Mouse (Mus musculus): ENCODE measurements at regions not wholly inside any gene's neighbourhood (a gene's known extent, or its start where the extent isn't known, plus 50 kb on each side); places are given as distances from the start of the nearest gene placed in this dataset.

DNA sequence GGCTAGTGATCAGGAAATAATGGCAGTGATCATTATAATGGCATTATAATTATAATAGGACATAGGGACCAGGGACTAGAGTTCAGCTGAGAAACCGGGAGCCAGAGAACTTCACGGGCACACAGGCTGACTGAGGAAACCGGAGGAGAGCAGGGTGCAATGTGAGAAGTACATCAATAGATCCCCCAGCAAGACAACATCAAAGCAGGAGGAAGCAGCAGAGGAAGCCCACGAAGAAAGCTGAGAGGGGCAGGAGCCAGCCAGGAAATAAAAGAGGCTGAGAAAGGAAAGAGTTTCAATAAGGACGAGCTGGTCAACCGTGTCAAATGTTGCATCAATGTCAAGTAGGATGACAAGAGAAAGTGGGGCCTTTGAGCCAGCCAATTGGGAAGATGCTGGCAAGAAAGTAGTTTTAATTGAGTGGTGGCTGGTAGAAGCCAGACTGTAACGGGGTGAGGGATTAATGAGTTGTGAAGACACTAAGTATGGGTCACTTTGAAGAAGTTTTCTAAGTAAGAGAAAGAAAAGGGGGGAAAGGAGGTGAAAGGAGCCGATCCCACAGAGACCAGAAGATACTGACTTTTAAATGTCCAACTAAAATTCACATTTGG, 66.0 kb upstream of the Cited2 start:
- Histone ChIP-seq H3K27me3 (ENCODE audit: control insufficient read depth, insufficient read depth, low read length, poor library complexity, severe bottlenecking) (no peaks in the 10 kb centered on the region), H3K9ac (ENCODE audit: low read depth, poor library complexity, severe bottlenecking) (no peak overlapping the region), H3K27ac (ENCODE audit: insufficient read depth, low read length) (no peak overlapping the region), H3K36me3 (ENCODE audit: control insufficient read depth, insufficient read depth, low read length, poor library complexity, severe bottlenecking) (no peaks in the 10 kb centered on the region), H3K4me1 (ENCODE audit: control insufficient read depth, insufficient read depth, low read length) (peaks cover 3% of the 10 kb centered on the region), H3K9me3 (replicated peaks; ENCODE audit: control insufficient read depth, insufficient read depth, low read length, poor library complexity, severe bottlenecking) (no peaks in the 10 kb centered on the region), H3K4me3 (ENCODE audit: low read depth, low read length) (no peak overlapping the region)
- no peak for TF ChIP-seq EP300 (IDR thresholded peaks at IDR 0.05; ENCODE audit: insufficient read depth, low read depth, low read length)
- no peak for TF ChIP-seq CTCF (IDR thresholded peaks at IDR 0.05; ENCODE audit: low read depth, low read length)
- TF ChIP-seq POLR2A (IDR thresholded peaks at IDR 0.05; ENCODE audit: insufficient read depth, low read length), result no peak

DNA sequence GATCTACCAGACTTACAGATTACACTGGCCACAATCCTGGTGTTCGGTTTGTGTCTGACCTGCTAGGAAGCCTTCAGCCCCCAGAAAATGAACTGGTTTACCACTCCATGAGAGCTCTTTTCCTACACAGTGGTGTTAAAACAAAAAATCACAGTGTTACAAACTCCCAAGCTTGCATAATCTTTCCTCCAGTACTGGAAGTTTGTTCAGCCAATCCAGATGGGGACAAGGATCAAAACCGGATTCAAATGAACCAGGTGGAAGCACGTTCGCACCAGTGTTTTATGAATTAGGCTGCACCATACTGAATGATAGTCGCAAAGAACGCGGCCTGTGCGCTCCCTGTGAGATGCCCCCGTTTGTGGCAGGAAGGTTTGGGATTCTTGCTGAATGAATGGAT, 63.4 kb upstream of the Cited2 start:
- no peaks in the 10 kb centered on the region for H3K36me3 ChIP-seq (ENCODE audit: control insufficient read depth, insufficient read depth, low read length, poor library complexity, severe bottlenecking)
- TF ChIP-seq POLR2A (IDR thresholded peaks at IDR 0.05; ENCODE audit: insufficient read depth, low read length) (no peak), EP300 (IDR thresholded peaks at IDR 0.05; ENCODE audit: insufficient read depth, low read depth, low read length) (no peak), CTCF (IDR thresholded peaks at IDR 0.05; ENCODE audit: low read depth, low read length) (no peak)
- no peaks in the 10 kb centered on the region for H3K4me1 ChIP-seq (ENCODE audit: control insufficient read depth, insufficient read depth, low read length)

GRCm38 (mm10) chr10:17660836-17661452, 62.1 kb upstream of the Cited2 start:
- no peaks in the 10 kb centered on the region for H3K36me3 ChIP-seq (ENCODE audit: control insufficient read depth, insufficient read depth, low read length, poor library complexity, severe bottlenecking)
- H3K27me3 ChIP-seq (ENCODE audit: control insufficient read depth, insufficient read depth, low read length, poor library complexity, severe bottlenecking), result no peaks in the 10 kb centered on the region
- no peak overlapping the region for H3K4me3 ChIP-seq (ENCODE audit: low read depth, low read length)
- no peak for TF ChIP-seq POLR2A (IDR thresholded peaks at IDR 0.05; ENCODE audit: insufficient read depth, low read length)
- TF ChIP-seq EP300 (IDR thresholded peaks at IDR 0.05; ENCODE audit: insufficient read depth, low read depth, low read length), result no peak
- TF ChIP-seq CTCF (IDR thresholded peaks at IDR 0.05; ENCODE audit: low read depth, low read length), result no peak
- no peaks in the 10 kb centered on the region for H3K4me1 ChIP-seq (ENCODE audit: control insufficient read depth, insufficient read depth, low read length)
- no peak overlapping the region for H3K9ac ChIP-seq (ENCODE audit: low read depth, poor library complexity, severe bottlenecking)
- H3K9me3 ChIP-seq (replicated peaks; ENCODE audit: control insufficient read depth, insufficient read depth, low read length, poor library complexity, severe bottlenecking), result no peaks in the 10 kb centered on the region
- H3K27ac ChIP-seq (ENCODE audit: insufficient read depth, low read length), result no peak overlapping the region

More for the DNA sequence above, 63.4 kb upstream of the Cited2 start:
- no peak overlapping the region for H3K9ac ChIP-seq (ENCODE audit: low read depth, poor library complexity, severe bottlenecking)
- H3K4me3 ChIP-seq (ENCODE audit: low read depth, low read length), result no peak overlapping the region
- no peaks in the 10 kb centered on the region for H3K9me3 ChIP-seq (replicated peaks; ENCODE audit: control insufficient read depth, insufficient read depth, low read length, poor library complexity, severe bottlenecking)
- H3K27me3 ChIP-seq (ENCODE audit: control insufficient read depth, insufficient read depth, low read length, poor library complexity, severe bottlenecking), result no peaks in the 10 kb centered on the region
- H3K27ac ChIP-seq (ENCODE audit: insufficient read depth, low read length), result no peak overlapping the region

DNA sequence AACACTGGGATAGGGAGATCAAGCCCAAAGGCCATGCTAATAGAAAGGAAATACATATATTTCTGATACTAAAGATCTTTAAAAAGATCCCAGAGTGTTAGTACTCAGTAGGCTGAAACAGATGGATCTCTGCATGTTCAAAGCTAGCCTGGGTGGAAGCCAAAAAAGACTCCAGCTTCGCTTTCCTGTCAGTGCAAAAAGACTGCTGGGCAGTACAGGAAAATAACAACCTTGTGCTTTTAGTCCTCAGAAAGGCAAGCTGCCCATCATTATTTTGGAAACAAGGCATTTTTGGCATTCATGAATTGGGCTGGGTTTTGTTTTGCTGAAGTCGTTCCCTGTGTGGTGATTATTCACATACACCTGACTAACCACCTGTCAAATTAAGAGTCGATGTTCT, 56.9 kb upstream of the Cited2 start:
- no peaks in the 10 kb centered on the region for H3K36me3 ChIP-seq (ENCODE audit: control insufficient read depth, insufficient read depth, low read length, poor library complexity, severe bottlenecking)
- TF ChIP-seq EP300 (IDR thresholded peaks at IDR 0.05; ENCODE audit: insufficient read depth, low read depth, low read length), result no peak
- TF ChIP-seq CTCF (IDR thresholded peaks at IDR 0.05; ENCODE audit: low read depth, low read length), result no peak
- TF ChIP-seq POLR2A (IDR thresholded peaks at IDR 0.05; ENCODE audit: insufficient read depth, low read length), result no peak
- no peaks in the 10 kb centered on the region for H3K27me3 ChIP-seq (ENCODE audit: control insufficient read depth, insufficient read depth, low read length, poor library complexity, severe bottlenecking)
- H3K4me3 ChIP-seq (ENCODE audit: low read depth, low read length), result no peak overlapping the region
- no peak overlapping the region for H3K9ac ChIP-seq (ENCODE audit: low read depth, poor library complexity, severe bottlenecking)
- no peaks in the 10 kb centered on the region for H3K9me3 ChIP-seq (replicated peaks; ENCODE audit: control insufficient read depth, insufficient read depth, low read length, poor library complexity, severe bottlenecking)
- no peak overlapping the region for H3K27ac ChIP-seq (ENCODE audit: insufficient read depth, low read length)
- H3K4me1 ChIP-seq (ENCODE audit: control insufficient read depth, insufficient read depth, low read length), result no peaks in the 10 kb centered on the region

DNA sequence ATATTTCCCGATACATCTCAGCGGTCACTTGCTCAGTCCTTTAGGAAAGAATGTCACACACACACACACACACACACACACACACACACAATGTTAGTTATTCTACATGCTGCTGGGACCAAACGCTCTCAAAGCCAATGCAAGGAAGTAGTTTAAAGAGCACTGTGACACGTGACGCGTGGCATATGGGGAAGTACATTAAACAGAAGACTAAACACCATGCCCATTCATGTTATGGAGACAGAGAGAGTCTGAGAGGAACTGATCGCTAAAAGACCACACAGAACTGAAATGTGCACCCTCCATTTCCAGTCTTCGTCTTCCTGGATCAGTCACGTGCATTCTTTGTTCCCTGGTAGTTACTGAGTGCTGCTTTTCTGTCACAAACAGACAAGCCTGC, 53.6 kb upstream of the Cited2 start:
- Histone ChIP-seq H3K27me3 (ENCODE audit: control insufficient read depth, insufficient read depth, low read length, poor library complexity, severe bottlenecking) (no peaks in the 10 kb centered on the region), H3K4me1 (ENCODE audit: control insufficient read depth, insufficient read depth, low read length) (no peaks in the 10 kb centered on the region), H3K27ac (ENCODE audit: insufficient read depth, low read length) (no peak overlapping the region), H3K36me3 (ENCODE audit: control insufficient read depth, insufficient read depth, low read length, poor library complexity, severe bottlenecking) (no peaks in the 10 kb centered on the region), H3K4me3 (ENCODE audit: low read depth, low read length) (no peak overlapping the region), H3K9ac (ENCODE audit: low read depth, poor library complexity, severe bottlenecking) (no peak overlapping the region), H3K9me3 (replicated peaks; ENCODE audit: control insufficient read depth, insufficient read depth, low read length, poor library complexity, severe bottlenecking) (no peaks in the 10 kb centered on the region)
- TF ChIP-seq CTCF (IDR thresholded peaks at IDR 0.05; ENCODE audit: low read depth, low read length) (no peak), EP300 (IDR thresholded peaks at IDR 0.05; ENCODE audit: insufficient read depth, low read depth, low read length) (no peak), POLR2A (IDR thresholded peaks at IDR 0.05; ENCODE audit: insufficient read depth, low read length) (no peak)

Measured in ES-Bruce4 (cell line).